Mouse (Mus musculus) midbrain, embryonic 15.5 days (tissue): ENCODE data around the gene Pard3. TPM values are rescaled to one million over a fixed set of nuclear protein-coding genes. Genes with fewer than 3 reads are reported as not detected.

Experiments
- ATAC-seq: fragments of 200-750 bp; cut with Nextera tagmentation; replicated peaks from 2 replicates; pipeline ENCODE4 v1.8.0; 2017; ENCODE audit warnings: moderate TSS enrichment
- H3K27ac ChIP-seq: fragments of 300-500 bp; sonication (generic); 2 replicates; pipeline ENCODE4 v1.5.1; 2015; ENCODE audit warnings: mild to moderate bottlenecking, inconsistent platforms
- H3K27me3 ChIP-seq: fragments of 300-500 bp; sonication (generic); replicated peaks from 2 replicates; pipeline ENCODE4 v1.6.1; 2015; ENCODE audit warnings: inconsistent platforms
- H3K36me3 ChIP-seq: fragments of 300-500 bp; sonication (generic); replicated peaks from 2 replicates; pipeline ENCODE4 v1.6.1; 2015; ENCODE audit warnings: inconsistent platforms
- H3K4me1 ChIP-seq: fragments of 300-500 bp; sonication (generic); 2 replicates; pipeline ENCODE4 v1.6.1; 2015; ENCODE audit warnings: inconsistent platforms
- H3K4me2 ChIP-seq: fragments of 300-500 bp; sonication (generic); 2 replicates; pipeline ENCODE4 v1.6.1; 2015; ENCODE audit warnings: inconsistent platforms, mild to moderate bottlenecking, moderate library complexity
- H3K4me3 ChIP-seq: fragments of 300-500 bp; sonication (generic); 2 replicates; pipeline ENCODE4 v1.5.1; 2015; ENCODE audit warnings: mild to moderate bottlenecking, inconsistent platforms
- H3K9ac ChIP-seq: fragments of 300-500 bp; sonication (generic); 2 replicates; pipeline ENCODE4 v1.6.1; 2015; ENCODE audit warnings: mild to moderate bottlenecking, inconsistent platforms
- H3K9me3 ChIP-seq: fragments of 300-500 bp; sonication (generic); 2 replicates; pipeline ENCODE4 v1.6.1; 2016; ENCODE audit warnings: inconsistent platforms
- WGBS: fragments of 180-500 bp; shearing (Covaris S2); methylation state at CpG from one replicate; pipeline ENCODE4 v1.1.7; 2015; ENCODE audit warnings: mixed read lengths; 5-methylcytosine and 5-hydroxymethylcytosine counted together
- polyA plus RNA-seq: library from polyadenylated mRNA; unstranded; fragments of >200 nt; fragmentation: Nextera tagmentation; extraction: Ambion mirVana; gene quantifications from 2 replicates; pipeline ENCODE4 v1.2.1, GENCODE M21; 2015

Gene Pard3
- polyA plus RNA-seq, 1 experiment from 2014 or later = 21.6 TPM

- peak overlapping the region; percentile 94 for H3K27ac ChIP-seq
- peak overlapping the region; percentile 79 for H3K4me2 ChIP-seq
- H3K9ac ChIP-seq = peak overlapping the region; percentile 87
- no peaks in the 10 kb centered on the region for H3K27me3 ChIP-seq
- H3K36me3 ChIP-seq = no peaks in the 10 kb centered on the region
- peak overlapping the region; percentile 96 for H3K4me3 ChIP-seq
- under 1% methylated on average over 10 of the region's 10 CpGs for WGBS
- no peaks in the 10 kb centered on the region for H3K9me3 ChIP-seq
- peaks cover 33% of the 10 kb centered on the region for H3K4me1 ChIP-seq
- ATAC-seq = no peak
These were observed 1.4 kb downstream of the Pard3 start for GRCm38 (mm10) chr8:127065113-127065473.

GRCm38 (mm10) chr8:127065791-127066190, 2.1 kb downstream of the Pard3 start:
- WGBS = 54% methylated on average over 1 of the region's 1 CpGs
- Histone ChIP-seq H3K4me3 (peak overlapping the region; percentile 96), H3K27ac (no peak overlapping the region), H3K9ac (no peak overlapping the region), H3K4me2 (peak overlapping the region; percentile 79), H3K27me3 (no peaks in the 10 kb centered on the region), H3K36me3 (no peaks in the 10 kb centered on the region), H3K9me3 (no peaks in the 10 kb centered on the region), H3K4me1 (peaks cover 37% of the 10 kb centered on the region)
- no peak for ATAC-seq

GRCm38 (mm10) chr8:127066501-127066900, 2.8 kb downstream of the Pard3 start:
- Histone ChIP-seq H3K27me3 (no peaks in the 10 kb centered on the region), H3K36me3 (no peaks in the 10 kb centered on the region), H3K4me1 (peaks cover 37% of the 10 kb centered on the region), H3K9me3 (no peaks in the 10 kb centered on the region), H3K4me3 (0 out of 2 replicates have a peak overlapping the region, but pooled peaks have one; percentile 96), H3K9ac (no peak overlapping the region), H3K4me2 (no peak overlapping the region), H3K27ac (no peak overlapping the region)
- ATAC-seq = no peak

- 89% methylated on average over 3 of the region's 3 CpGs for WGBS
- no peak overlapping the region for H3K9ac ChIP-seq
- H3K27ac ChIP-seq = no peak overlapping the region
- H3K9me3 ChIP-seq = no peaks in the 10 kb centered on the region
- H3K4me1 ChIP-seq = peaks cover 32% of the 10 kb centered on the region
- no peak for ATAC-seq
- H3K4me3 ChIP-seq = no peak overlapping the region
- H3K36me3 ChIP-seq = no peaks in the 10 kb centered on the region
- H3K4me2 ChIP-seq = no peak overlapping the region
- no peaks in the 10 kb centered on the region for H3K27me3 ChIP-seq
These were observed 5.0 kb downstream of the Pard3 start for GRCm38 (mm10) chr8:127068719-127069118.

- no peak overlapping the region for H3K4me2 ChIP-seq
- H3K36me3 ChIP-seq = no peaks in the 10 kb centered on the region
- 0 out of 2 replicates have a peak, but pooled peaks have one; percentile 48 for ATAC-seq
- no peaks in the 10 kb centered on the region for H3K27me3 ChIP-seq
- H3K4me1 ChIP-seq = peaks cover 41% of the 10 kb centered on the region
- no peaks in the 10 kb centered on the region for H3K9me3 ChIP-seq
- no peak overlapping the region for H3K4me3 ChIP-seq
- H3K27ac ChIP-seq = peak overlapping the region; percentile 26; the same call in 1 of the 2 replicates
- WGBS = 51% methylated on average over 3 of the region's 3 CpGs
- H3K9ac ChIP-seq = no peak overlapping the region
These were observed 6.5 kb downstream of the Pard3 start for GRCm38 (mm10) chr8:127070225-127070624.

GRCm38 (mm10) chr8:127073052-127073618, 9.4 kb downstream of the Pard3 start:
- Histone ChIP-seq H3K4me2 (no peak overlapping the region), H3K9me3 (no peaks in the 10 kb centered on the region), H3K27me3 (no peaks in the 10 kb centered on the region), H3K4me1 (peaks cover 30% of the 10 kb centered on the region), H3K9ac (no peak overlapping the region), H3K27ac (peak overlapping the region; percentile 41; the same call in 1 of the 2 replicates), H3K36me3 (no peaks in the 10 kb centered on the region), H3K4me3 (no peak overlapping the region)
- WGBS = 68% methylated on average over 5 of the region's 5 CpGs
- no peak for ATAC-seq

GRCm38 (mm10) chr8:127076511-127076910, 12.8 kb downstream of the Pard3 start:
- H3K4me1 ChIP-seq = peaks cover 38% of the 10 kb centered on the region
- no peak overlapping the region for H3K4me3 ChIP-seq
- 95% methylated on average over 7 of the region's 7 CpGs for WGBS
- H3K36me3 ChIP-seq = no peaks in the 10 kb centered on the region
- H3K27me3 ChIP-seq = no peaks in the 10 kb centered on the region
- no peak overlapping the region for H3K27ac ChIP-seq
- H3K4me2 ChIP-seq = no peak overlapping the region
- no peak overlapping the region for H3K9ac ChIP-seq
- no peaks in the 10 kb centered on the region for H3K9me3 ChIP-seq
- no peak for ATAC-seq

- no peak overlapping the region for H3K4me2 ChIP-seq
- H3K27me3 ChIP-seq = no peaks in the 10 kb centered on the region
- WGBS = 42% methylated on average over 5 of the region's 5 CpGs
- H3K4me1 ChIP-seq = peaks cover 33% of the 10 kb centered on the region
- ATAC-seq = no peak
- H3K9ac ChIP-seq = no peak overlapping the region
- no peaks in the 10 kb centered on the region for H3K9me3 ChIP-seq
- H3K4me3 ChIP-seq = no peak overlapping the region
- H3K27ac ChIP-seq = no peak overlapping the region
- no peaks in the 10 kb centered on the region for H3K36me3 ChIP-seq
These were observed 15.6 kb downstream of the Pard3 start for GRCm38 (mm10) chr8:127079244-127079805.

GRCm38 (mm10) chr8:127081297-127081696, 17.6 kb downstream of the Pard3 start:
- Histone ChIP-seq H3K9me3 (no peaks in the 10 kb centered on the region), H3K4me3 (no peak overlapping the region), H3K4me2 (no peak overlapping the region), H3K27me3 (no peaks in the 10 kb centered on the region), H3K9ac (no peak overlapping the region), H3K27ac (no peak overlapping the region), H3K36me3 (no peaks in the 10 kb centered on the region), H3K4me1 (peaks cover 32% of the 10 kb centered on the region)
- ATAC-seq = no peak
- 92% methylated on average over 3 of the region's 3 CpGs for WGBS

GRCm38 (mm10) chr8:127082486-127082885, 18.8 kb downstream of the Pard3 start:
- WGBS = 50% methylated on average over 2 of the region's 2 CpGs
- ATAC-seq = no peak

GRCm38 (mm10) chr8:127084565-127084964, 20.9 kb downstream of the Pard3 start:
- Histone ChIP-seq H3K27me3 (no peaks in the 10 kb centered on the region), H3K9me3 (no peaks in the 10 kb centered on the region), H3K4me1 (peaks cover 34% of the 10 kb centered on the region), H3K4me3 (no peak overlapping the region), H3K4me2 (no peak overlapping the region), H3K27ac (no peak overlapping the region), H3K9ac (no peak overlapping the region), H3K36me3 (no peaks in the 10 kb centered on the region)
- WGBS = 90% methylated on average over 6 of the region's 6 CpGs
- no peak for ATAC-seq

More at GRCm38 (mm10) chr8:127082486-127082885, 18.8 kb downstream of the Pard3 start:
- Histone ChIP-seq H3K36me3 (no peaks in the 10 kb centered on the region), H3K9me3 (no peaks in the 10 kb centered on the region), H3K4me3 (no peak overlapping the region), H3K27ac (no peak overlapping the region), H3K9ac (no peak overlapping the region), H3K27me3 (no peaks in the 10 kb centered on the region), H3K4me1 (peaks cover 35% of the 10 kb centered on the region), H3K4me2 (no peak overlapping the region)

GRCm38 (mm10) chr8:127087434-127087833, 23.7 kb downstream of the Pard3 start:
- 69% methylated on average over 1 of the region's 1 CpGs for WGBS
- Histone ChIP-seq H3K4me2 (no peak overlapping the region), H3K36me3 (no peaks in the 10 kb centered on the region), H3K4me3 (no peak overlapping the region), H3K27me3 (no peaks in the 10 kb centered on the region), H3K9ac (no peak overlapping the region), H3K27ac (no peak overlapping the region), H3K9me3 (no peaks in the 10 kb centered on the region), H3K4me1 (peaks cover 30% of the 10 kb centered on the region)
- no peak for ATAC-seq

- no peak overlapping the region for H3K9ac ChIP-seq
- no peak overlapping the region for H3K27ac ChIP-seq
- 19% methylated on average over 9 of the region's 9 CpGs for WGBS
- no peaks in the 10 kb centered on the region for H3K36me3 ChIP-seq
- peaks cover 35% of the 10 kb centered on the region for H3K4me1 ChIP-seq
- ATAC-seq = no peak
- no peak overlapping the region for H3K4me3 ChIP-seq
- no peak overlapping the region for H3K4me2 ChIP-seq
- no peaks in the 10 kb centered on the region for H3K9me3 ChIP-seq
- no peaks in the 10 kb centered on the region for H3K27me3 ChIP-seq
These were observed 24.7 kb downstream of the Pard3 start for GRCm38 (mm10) chr8:127088372-127088771.
